In the genomic region with DNA sequence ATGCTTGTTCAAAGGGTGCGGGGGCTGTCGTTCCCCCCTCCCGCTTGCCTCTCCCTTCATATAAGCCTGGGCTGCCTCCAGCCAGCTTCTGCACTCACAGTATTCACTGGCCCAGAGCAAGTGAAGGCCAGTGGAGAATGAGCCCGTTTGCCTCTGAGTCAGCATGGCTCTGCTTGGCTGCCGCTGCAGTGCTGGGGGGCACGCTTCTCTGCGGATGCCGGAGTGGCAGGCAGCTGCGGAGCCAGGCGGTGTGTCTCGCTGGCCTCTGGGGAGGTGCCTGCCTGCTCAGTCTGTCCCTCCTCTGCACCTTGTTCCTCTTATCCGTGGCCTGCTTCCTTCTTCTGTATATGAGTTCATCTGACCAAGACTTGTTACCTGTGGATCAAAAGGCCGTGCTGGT, we compare ENCODE assay signal across 10 mouse cellular contexts. TPM values are rescaled to one million over a fixed set of nuclear protein-coding genes. Genes with fewer than 3 reads are reported as not detected.
A peak's percentile ranks its signal among the peaks of the same experiment; 100 is the strongest.
DNase-seq lines count a peak whose midpoint lies in the region; ATAC-seq and TF ChIP-seq lines count a peak whose summit lies in the region.
"Had no signal": no experiment of that assay in that cellular context is flagged by ENCODE, and none has a peak within 500 bp of the region (broad histone marks: within the 10 kb centered on the region; RNA-seq: fewer than 3 reads in every experiment).

A gene (plus strand): TSS at position 46 of the 400 bp plus-strand sequence.

- H3K27me3 ChIP-seq in forebrain, embryonic 14.5 days (replicated peaks; ENCODE audit: control insufficient read depth, insufficient read depth, low read length) = no peaks in the 10 kb centered on the region
- peaks cover 4% of the 10 kb centered on the region for H3K27me3 ChIP-seq in forebrain, embryonic 12.5 days
- H3K27me3 ChIP-seq in embryonic facial prominence, embryonic 10.5 days (replicated peaks; ENCODE audit: low read depth, poor library complexity, severe bottlenecking) = no peaks in the 10 kb centered on the region
- H3K27me3 ChIP-seq in small intestine, adult 2 months (ENCODE audit: control insufficient read depth, insufficient read depth, low read length) = no peaks in the 10 kb centered on the region

- DNase-seq in forebrain, embryonic 14.5 days (ENCODE audit: low spot score) = peak; percentile 14
- peak; percentile 22 for DNase-seq in embryonic facial prominence, embryonic 10.5 days (ENCODE audit: low spot score)
- DNase-seq in large intestine, adult 2 months (ENCODE audit: low read depth, low spot score) = no peak
- DNase-seq in cerebellum, postnatal 4 days (ENCODE audit: low spot score in 2 of 2) = no peak
- DNase-seq in c-Kit-positive CD71-positive TER-119-positive erythroid progenitor cells, embryonic 14.5 days (ENCODE audit: low spot score) = no peak
- no peak for DNase-seq in layer of hippocampus, postnatal 36 days

- TF ChIP-seq POLR2A in small intestine, adult 2 months (IDR thresholded peaks at IDR 0.05; ENCODE audit: low read depth, low read length) = peak; percentile 49; the same call in 1 of the 2 replicates

- H3K9me3 ChIP-seq in forebrain, embryonic 14.5 days (replicated peaks; ENCODE audit: control insufficient read depth, low read length) = no peaks in the 10 kb centered on the region
- no peaks in the 10 kb centered on the region for H3K9me3 ChIP-seq in forebrain, embryonic 12.5 days
- H3K9me3 ChIP-seq in embryonic facial prominence, embryonic 10.5 days = no peaks in the 10 kb centered on the region
- H3K9me3 ChIP-seq: midbrain, embryonic 12.5 days had no signal

- TF ChIP-seq CTCF in small intestine, adult 2 months (IDR thresholded peaks at IDR 0.05; ENCODE audit: extremely low read depth, insufficient read length, insufficient replicate concordance, low read depth, low read length) = no peak

- no peaks in the 10 kb centered on the region for H3K36me3 ChIP-seq in forebrain, embryonic 14.5 days (ENCODE audit: control insufficient read depth, insufficient read depth, low read length)
- no peaks in the 10 kb centered on the region for H3K36me3 ChIP-seq in forebrain, embryonic 12.5 days (replicated peaks)
- no peaks in the 10 kb centered on the region for H3K36me3 ChIP-seq in embryonic facial prominence, embryonic 10.5 days (replicated peaks)
- no peaks in the 10 kb centered on the region for H3K36me3 ChIP-seq in small intestine, adult 2 months (ENCODE audit: control insufficient read depth, insufficient read depth, low read length)
- H3K36me3 ChIP-seq: midbrain, embryonic 12.5 days had no signal

- H3K4me1 ChIP-seq in forebrain, embryonic 14.5 days (ENCODE audit: control insufficient read depth, insufficient read depth, low read length) = peaks cover 7% of the 10 kb centered on the region; the same call in 1 of the 2 replicates
- peaks cover 13% of the 10 kb centered on the region; the same call in 1 of the 2 replicates for H3K4me1 ChIP-seq in forebrain, embryonic 12.5 days
- peaks cover 17% of the 10 kb centered on the region for H3K4me1 ChIP-seq in embryonic facial prominence, embryonic 10.5 days
- H3K4me1 ChIP-seq in small intestine, adult 2 months (ENCODE audit: control insufficient read depth, insufficient read depth, insufficient read length, low read length) = peaks cover 35% of the 10 kb centered on the region

- no peak within 1 kb of the TSS for H3K27ac ChIP-seq in forebrain, embryonic 14.5 days (ENCODE audit: low read depth, low read length)
- no peak within 1 kb of the TSS for H3K27ac ChIP-seq in forebrain, embryonic 12.5 days
- H3K27ac ChIP-seq in embryonic facial prominence, embryonic 10.5 days (replicated peaks) = no peak within 1 kb of the TSS; the same call in 1 of the 2 replicates
- peak within 1 kb of the TSS; percentile 99 for H3K27ac ChIP-seq in small intestine, adult 2 months (ENCODE audit: insufficient read depth, low read depth, low read length)
- H3K27ac ChIP-seq: midbrain, embryonic 12.5 days had no signal

- ATAC-seq in forebrain, embryonic 14.5 days = 0 out of 2 replicates have a peak, but pooled peaks have one; percentile 18
- no peak for ATAC-seq in forebrain, embryonic 12.5 days (ENCODE audit: low FRiP score)
- ATAC-seq: forebrain, embryonic 16.5 days had no signal

- H3K9ac ChIP-seq in forebrain, embryonic 14.5 days (ENCODE audit: low read length) = no peak within 1 kb of the TSS
- no peak within 1 kb of the TSS for H3K9ac ChIP-seq in forebrain, embryonic 12.5 days
- H3K9ac ChIP-seq: midbrain, embryonic 12.5 days had no signal

- H3K4me3 ChIP-seq in forebrain, embryonic 14.5 days (ENCODE audit: low read depth, low read length) = no peak within 1 kb of the TSS
- H3K4me3 ChIP-seq in forebrain, embryonic 12.5 days (replicated peaks) = no peak within 1 kb of the TSS
- H3K4me3 ChIP-seq in embryonic facial prominence, embryonic 10.5 days = no peak within 1 kb of the TSS
- peak within 1 kb of the TSS; percentile 64 for H3K4me3 ChIP-seq in small intestine, adult 2 months (ENCODE audit: low read depth, low read length)
- H3K4me3 ChIP-seq: midbrain, embryonic 12.5 days had no signal

- WGBS in forebrain, embryonic 14.5 days = 46% methylated on average over 13 of the region's 13 CpGs
- 50% methylated on average over 13 of the region's 13 CpGs for WGBS in forebrain, embryonic 12.5 days
- 47% methylated on average over 13 of the region's 13 CpGs for WGBS in embryonic facial prominence, embryonic 10.5 days
- WGBS in large intestine, adult 2 months = 14% methylated on average over 13 of the region's 13 CpGs
- WGBS in small intestine, adult 2 months = 23% methylated on average over 13 of the region's 13 CpGs

- H3K4me2 ChIP-seq in forebrain, embryonic 14.5 days (ENCODE audit: low read length) = no peak within 1 kb of the TSS
- H3K4me2 ChIP-seq in forebrain, embryonic 12.5 days = no peak within 1 kb of the TSS
- H3K4me2 ChIP-seq: midbrain, embryonic 12.5 days had no signal

RNA-seq across cellular contexts. Expression of the gene that starts here (rescaled TPM):
- not detected in 2 replicates for polyA plus RNA-seq in forebrain, embryonic 14.5 days (2014; fragmentation: Nextera tagmentation; extraction: Ambion mirVana)
- not detected in 2 replicates for polyA plus RNA-seq in forebrain, embryonic 12.5 days (2016; fragmentation: Nextera tagmentation; extraction: Ambion mirVana)
- polyA plus RNA-seq in embryonic facial prominence, embryonic 10.5 days (2016; fragmentation: Nextera tagmentation; extraction: Ambion mirVana) = not detected in 2 replicates
- 40.4 and 57.2 TPM in 2 replicates for polyA plus RNA-seq in large intestine, adult 2 months (2012; rRNA removed)
- 14.0 and 85.7 TPM in 2 replicates for polyA plus RNA-seq in small intestine, adult 2 months (2012; rRNA removed)
- total RNA-seq in layer of hippocampus, postnatal 36 days (2021) = not detected
- polyA plus RNA-seq: forebrain, embryonic 16.5 days; midbrain, embryonic 12.5 days had no signal

Comparison
In these comparisons a context has a peak if more than half of its experiments do, and no peak if none do; other contexts are left out.
1. RNA of the gene that starts here (polyA plus RNA-seq): 14.0 to 85.7 TPM in small intestine, adult 2 months and 40.4 to 57.2 TPM in large intestine, adult 2 months; not detected in embryonic facial prominence, embryonic 10.5 days, not detected in forebrain, embryonic 14.5 days and not detected in forebrain, embryonic 12.5 days; every median in the first group is over 10 times any median in the second.
2. Peak in DNase-seq and ATAC-seq in forebrain, embryonic 14.5 days; RNA of the gene not detected or under 1 TPM.
3. Peak in DNase-seq in embryonic facial prominence, embryonic 10.5 days; RNA of the gene not detected or under 1 TPM.